Mouse (Mus musculus) spleen, postnatal 0 days (tissue): ENCODE results near the gene Ap1s3. TPM values are rescaled to one million over a fixed set of nuclear protein-coding genes. Genes with fewer than 3 reads are reported as not detected.

ENCODE experiments used
- polyA plus RNA-seq: library from polyadenylated mRNA; unstranded; fragments of >200 nt; fragmentation: Nextera tagmentation; extraction: Ambion mirVana; gene quantifications from 2 replicates; pipeline ENCODE4 v1.2.1, GENCODE M21; 2015

Ap1s3 gene
- 0.41 and 0.58 TPM in 2 replicates for polyA plus RNA-seq

GRCm38 (mm10) chr1:79671543-79672337, at the start of gene Ap1s3:
TSS of gene Ap1s3 (minus strand) at chr1:79671972.

Other genes starting within 250 kb of the Ap1s3 start
- 0.06 and 0.15 TPM in 2 replicates for gene Scg2, start 231.9 kb downstream of the Ap1s3 start, polyA plus RNA-seq
- 27.6 and 33.8 TPM in 2 replicates for gene Mrpl44, start 104.0 kb upstream of the Ap1s3 start, polyA plus RNA-seq
- 20.8 and 22.7 TPM in 2 replicates for gene Wdfy1, start 104.2 kb upstream of the Ap1s3 start, polyA plus RNA-seq
- 21.4 and 30.5 TPM in 2 replicates for gene Serpine2, start 189.2 kb upstream of the Ap1s3 start, polyA plus RNA-seq